Mouse (Mus musculus) embryonic stem cell, embryonic (primary cell): Measurements from ENCODE around the gene Tomm34.

Experiments used
- CTCF ChIA-PET, 4 experiments: fragments of 300-600 bp in 2 of 4; fragments of 350-600 bp in 2 of 4; sonication (Branson Sonifier 250); formaldehyde crosslinking; loops; one replicate each; lab custom pipeline; 2022; ENCODE audit warnings: inconsistent platforms in 2 of 4; lab: Charles Lee
- POLR2A ChIA-PET, 4 experiments: fragments of 300-600 bp in 2 of 4; fragments of 350-600 bp in 2 of 4; sonication (Branson Sonifier 250); formaldehyde crosslinking; loops; one replicate each; lab custom pipeline; 2022; ENCODE audit warnings: antibody characterized with exemption in 4 of 4, inconsistent platforms in 1 of 4; lab: Charles Lee

The Tomm34 gene

DNA sequence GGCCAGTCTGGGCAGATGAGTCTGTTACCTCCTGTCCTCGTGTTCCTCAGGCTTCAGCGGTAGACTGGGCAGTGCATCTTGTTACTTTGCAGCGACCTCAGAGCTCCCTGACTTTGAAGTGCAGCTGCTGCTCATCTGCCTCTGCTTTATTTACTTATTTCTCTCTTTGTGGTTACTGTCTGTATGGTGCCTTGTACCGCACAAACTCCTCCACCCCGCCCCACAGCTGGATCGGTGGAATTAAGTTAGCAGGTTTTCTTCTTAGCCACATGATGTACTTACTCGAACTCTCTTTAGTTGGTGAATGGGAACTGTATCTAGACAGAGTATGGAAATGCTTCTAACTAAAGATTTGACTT, 13.4 kb upstream of the Tomm34 start:
- POLR2A ChIA-PET: interaction anchor here in 2 of 4 experiments (0.6 to 2.2 kb wide), 7 partner anchors 10 to 90 kb away, joined by 3 to 12 read pairs (median 3); partner anchors contain the start of genes Stk4 (in 1 of the 2) and Tomm34 (in 1 of the 2)
- CTCF ChIA-PET: interaction anchor here in 2 of 4 experiments (0.5 to 0.9 kb wide), 2 partner anchors 9 to 19 kb away, joined by 3 to 4 read pairs; no protein-coding TSS in a partner anchor

DNA sequence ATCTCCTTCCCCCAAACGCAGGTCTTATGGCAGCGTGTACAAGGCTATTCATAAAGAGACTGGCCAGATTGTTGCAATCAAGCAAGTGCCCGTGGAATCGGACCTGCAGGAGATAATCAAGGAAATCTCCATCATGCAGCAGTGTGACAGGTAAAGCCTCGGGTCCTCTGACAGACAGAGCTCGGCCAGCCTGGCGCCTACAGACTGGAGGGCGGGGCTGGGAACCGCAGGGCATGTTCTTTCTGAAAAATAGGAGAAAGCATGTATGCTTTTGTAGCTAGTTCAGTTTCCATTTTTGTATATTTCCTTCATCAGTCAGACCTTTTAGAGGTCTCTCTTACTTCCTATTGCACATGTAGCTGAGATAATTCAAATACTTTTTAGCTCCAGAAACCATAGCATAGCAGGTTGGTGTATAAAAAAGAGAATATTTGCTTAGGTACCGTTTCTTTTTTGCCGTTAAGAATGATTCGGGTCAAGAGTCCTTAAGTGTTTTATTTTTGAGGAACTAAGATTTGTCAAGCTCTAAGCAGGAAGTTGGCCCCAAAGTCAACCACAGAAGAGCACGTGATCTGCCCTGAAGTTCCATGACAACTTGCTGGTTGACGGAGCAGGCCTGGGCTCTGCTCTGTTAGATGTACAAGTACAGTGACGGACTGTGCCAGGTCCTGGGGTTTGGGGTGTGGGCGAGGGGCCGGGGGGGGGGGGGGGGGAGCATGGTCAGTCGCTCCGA, 12.8 kb upstream of the Tomm34 start:
- POLR2A ChIA-PET: interaction anchor here in 2 of 4 experiments (0.6 to 2.2 kb wide), 9 partner anchors 10 to 91 kb away, joined by 3 to 12 read pairs (median 3); partner anchors contain the start of genes Tomm34 (in 2 of the 2) and Stk4 (in 1 of the 2)
- CTCF ChIA-PET: interaction anchor here in 2 of 4 experiments (0.5 to 1.0 kb wide), 3 partner anchors 9 to 20 kb away, joined by 3 to 4 read pairs (median 4); no protein-coding TSS in a partner anchor

DNA sequence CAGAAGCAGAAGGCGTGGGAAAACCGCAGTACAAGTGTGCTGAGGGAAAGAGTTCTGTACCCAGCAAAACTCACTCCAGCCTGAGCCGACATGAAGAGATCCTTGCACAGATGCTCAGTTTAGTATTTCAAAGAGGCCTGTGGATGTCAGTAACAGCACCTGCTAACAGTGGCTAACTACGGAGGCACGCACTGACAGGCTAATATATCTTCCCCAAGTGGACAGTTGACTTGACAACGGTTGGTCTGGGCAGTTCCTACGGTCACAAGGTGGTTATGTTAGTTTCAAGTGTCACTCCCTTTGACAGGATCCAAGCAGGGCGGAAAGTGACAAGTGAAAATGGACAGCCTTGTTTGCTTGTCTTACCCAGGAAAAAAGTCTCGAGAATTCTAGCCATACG, 11.2 kb upstream of the Tomm34 start:
- ChIA-PET POLR2A (interaction anchor here in 2 of 4 experiments (0.6 to 0.7 kb wide), 2 partner anchors 11 to 322 kb away, joined by 3 to 4 read pairs; partner anchors contain the start of gene Tomm34 (in 1 of the 2)), CTCF (no interaction called here)

DNA sequence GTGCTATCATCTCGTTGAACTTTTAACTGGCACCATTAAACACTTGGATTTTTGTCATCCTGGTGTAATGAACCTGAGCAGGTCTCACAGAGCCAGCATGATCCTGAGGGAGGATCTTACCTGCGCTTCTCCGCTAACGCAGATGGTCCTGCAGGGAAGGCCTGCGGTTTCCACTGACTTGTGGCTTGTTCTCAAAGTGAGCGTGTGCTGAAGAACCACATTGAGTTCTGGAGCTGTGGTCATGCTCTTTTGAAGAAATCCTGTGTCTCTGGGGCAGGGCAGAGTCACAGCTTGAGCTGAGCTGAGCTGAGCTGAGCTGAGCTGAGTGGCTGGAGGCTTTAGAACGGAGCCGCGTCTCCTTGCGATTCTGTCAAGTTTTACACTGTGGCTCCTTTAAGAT, 10.6 kb upstream of the Tomm34 start:
- ChIA-PET POLR2A (no interaction called here), CTCF (no interaction called here)

DNA sequence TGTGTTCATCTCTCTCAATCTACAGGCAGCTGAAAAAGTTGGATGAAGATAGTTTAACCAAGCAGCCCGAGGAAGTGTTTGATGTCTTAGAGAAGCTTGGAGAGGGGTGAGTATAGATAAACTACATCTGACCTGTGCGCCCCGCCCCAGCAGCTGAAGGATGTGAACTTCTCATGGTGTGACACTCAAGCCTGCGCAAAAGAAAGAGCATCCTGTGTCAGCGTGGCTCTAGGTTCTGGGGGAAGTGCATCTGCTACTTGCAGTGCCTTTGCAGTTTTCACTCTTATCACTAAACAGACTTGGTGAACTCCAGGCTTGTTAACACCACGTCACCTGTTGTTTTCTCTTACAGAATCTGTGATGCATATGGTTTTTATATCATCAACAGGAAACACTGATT, 8.5 kb upstream of the Tomm34 start:
- CTCF ChIA-PET: interaction anchor here in 2 of 4 experiments (0.6 kb wide), 2 partner anchors 56 to 754 kb away, joined by 3 to 5 read pairs; partner anchors contain the start of gene Neurl2 (in 1 of the 2)
- POLR2A ChIA-PET: interaction anchor here in 1 of 4 experiments (0.7 kb wide), 1 partner anchor 9 kb away, joined by 4 read pairs; the partner anchor contains the start of gene Tomm34

DNA sequence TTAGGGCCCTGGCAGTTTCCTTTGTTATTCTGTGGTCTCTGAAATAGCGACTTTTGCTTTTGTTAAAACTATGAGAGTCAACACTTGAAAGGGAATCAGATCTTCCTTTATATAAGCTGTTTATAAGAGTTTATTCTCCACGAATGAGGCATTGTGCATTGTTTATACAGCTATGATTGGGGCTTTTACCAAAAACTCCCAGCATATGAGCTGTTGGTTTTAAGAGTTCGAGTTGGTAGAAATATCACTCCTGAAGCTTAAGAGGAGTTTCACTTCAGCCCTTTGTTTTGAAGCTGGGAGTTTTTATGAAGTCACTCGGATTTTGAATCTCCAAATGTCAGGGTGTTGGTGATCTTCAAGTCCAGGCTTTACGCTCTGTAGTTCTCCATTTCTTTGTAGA, 6.9 kb upstream of the Tomm34 start:
- ChIA-PET POLR2A (interaction anchor here in 2 of 4 experiments (0.6 to 1.7 kb wide), 4 partner anchors 8 to 26 kb away, joined by 3 to 5 read pairs (median 3); no protein-coding TSS in a partner anchor), CTCF (no interaction called here)

DNA sequence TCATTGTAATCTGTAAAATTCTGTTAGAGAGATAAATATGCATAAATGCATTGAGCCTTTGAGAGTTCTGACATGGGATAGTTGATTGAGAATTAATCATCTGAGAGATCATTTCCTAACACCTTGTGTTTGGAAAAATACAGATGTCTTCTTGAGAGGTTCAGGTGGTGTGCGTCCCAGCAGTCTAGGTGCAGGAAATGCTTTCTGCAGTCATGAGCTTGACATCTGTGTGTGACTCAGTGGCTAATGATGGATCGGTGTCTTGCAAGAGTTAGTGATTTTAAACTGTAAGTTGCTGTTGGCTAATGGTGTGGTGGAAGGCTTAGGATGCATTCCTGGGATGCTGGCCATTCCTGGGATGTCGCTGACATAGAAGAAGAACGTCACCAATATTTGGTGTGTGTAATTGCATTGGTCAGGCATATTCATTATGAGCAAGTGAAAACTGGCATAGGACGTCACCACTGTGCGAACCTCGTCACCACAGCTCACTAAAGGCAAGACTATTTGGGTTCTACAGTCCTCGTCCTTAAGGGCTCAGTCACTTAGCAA, 6.0 kb upstream of the Tomm34 start:
- CTCF ChIA-PET: no interaction called here
- POLR2A ChIA-PET: interaction anchor here in 3 of 4 experiments (0.7 to 1.7 kb wide), 4 partner anchors 9 to 27 kb away, joined by 3 to 5 read pairs (median 3); no protein-coding TSS in a partner anchor

DNA sequence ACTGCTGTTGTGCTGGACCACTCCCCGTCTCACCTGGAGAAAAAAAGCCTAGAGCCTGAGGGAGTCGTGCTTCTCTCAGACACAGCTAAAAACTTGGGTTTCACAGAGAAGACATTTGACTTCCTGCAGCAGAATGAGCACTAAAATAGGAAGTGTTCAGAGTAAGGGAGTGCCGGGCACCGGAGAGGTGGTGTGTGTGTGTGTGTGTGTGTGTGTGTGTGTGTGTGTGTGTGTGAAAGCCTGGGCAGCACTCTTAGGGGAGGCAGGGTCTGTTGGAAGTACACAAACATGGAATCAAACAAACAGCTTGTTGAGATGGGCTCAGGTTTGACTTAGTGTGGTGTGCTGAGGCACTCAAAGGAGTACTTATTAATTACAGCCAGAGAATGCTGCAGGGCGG, 4.1 kb upstream of the Tomm34 start:
- CTCF ChIA-PET: no interaction called here
- POLR2A ChIA-PET: interaction anchor here in 2 of 4 experiments (0.6 to 1.1 kb wide), 2 partner anchors 20 to 159 kb away, joined by 3 to 4 read pairs; no protein-coding TSS in a partner anchor

DNA sequence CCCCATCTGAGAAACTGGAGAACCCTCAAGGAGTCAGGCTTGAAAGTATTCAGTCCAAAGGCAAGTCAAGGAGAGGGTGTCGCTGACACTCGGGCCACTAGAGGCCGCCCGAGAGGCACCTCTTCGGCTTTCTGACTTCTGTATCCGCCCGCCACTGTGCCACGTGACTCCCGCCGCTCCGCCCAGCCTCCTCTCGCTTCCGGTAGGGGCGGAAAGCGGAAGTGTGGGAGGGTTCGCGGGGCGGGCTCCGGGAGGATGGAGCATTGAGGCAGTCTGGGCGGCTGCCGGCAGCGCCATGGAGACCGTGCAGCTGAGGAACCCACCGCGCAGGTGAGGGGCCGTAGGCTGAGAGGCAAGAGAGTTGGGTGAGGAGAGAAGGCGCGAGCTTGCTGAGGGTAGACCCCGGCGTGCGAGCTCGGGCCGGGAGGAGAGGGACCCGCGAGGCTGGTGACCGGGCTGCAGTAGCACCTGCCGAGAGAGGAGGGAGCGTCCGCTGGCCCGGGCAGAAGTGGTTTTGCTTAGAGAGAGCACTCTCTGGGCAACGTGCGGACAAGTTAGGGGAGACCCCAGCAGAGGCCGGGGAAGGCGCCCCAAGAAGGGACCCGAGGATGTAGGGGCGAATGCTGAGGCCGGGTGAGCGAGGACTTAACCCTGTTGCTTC, 3.1 kb upstream of the Tomm34 start:
- POLR2A ChIA-PET: interaction anchor here in 1 of 4 experiments (0.6 kb wide), 1 partner anchor 120 kb away, joined by 6 read pairs; no protein-coding TSS in a partner anchor
- CTCF ChIA-PET: interaction anchor here in 1 of 4 experiments (0.7 kb wide), 1 partner anchor 30 kb away, joined by 4 read pairs; no protein-coding TSS in a partner anchor

DNA sequence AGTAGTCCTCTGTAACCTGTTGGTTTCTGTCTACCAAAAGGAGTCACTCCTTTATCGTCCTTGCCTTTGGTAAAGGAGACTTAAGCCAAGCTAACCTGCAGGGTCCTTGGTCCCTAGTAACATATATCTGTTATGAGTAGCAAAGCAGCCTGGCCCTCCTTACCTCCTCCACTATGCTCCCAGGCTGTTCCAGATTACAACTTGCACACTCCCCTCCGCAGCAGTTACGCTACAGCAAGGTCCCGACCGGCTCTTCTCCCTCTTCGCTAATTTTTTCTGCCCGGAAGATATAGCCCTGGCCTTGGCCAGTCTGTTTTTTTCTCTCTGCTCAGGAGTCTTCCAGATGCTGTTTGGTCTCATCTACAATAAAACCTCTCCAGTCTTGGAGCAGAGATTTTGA, 2.2 kb upstream of the Tomm34 start:
- CTCF ChIA-PET: no interaction called here

DNA sequence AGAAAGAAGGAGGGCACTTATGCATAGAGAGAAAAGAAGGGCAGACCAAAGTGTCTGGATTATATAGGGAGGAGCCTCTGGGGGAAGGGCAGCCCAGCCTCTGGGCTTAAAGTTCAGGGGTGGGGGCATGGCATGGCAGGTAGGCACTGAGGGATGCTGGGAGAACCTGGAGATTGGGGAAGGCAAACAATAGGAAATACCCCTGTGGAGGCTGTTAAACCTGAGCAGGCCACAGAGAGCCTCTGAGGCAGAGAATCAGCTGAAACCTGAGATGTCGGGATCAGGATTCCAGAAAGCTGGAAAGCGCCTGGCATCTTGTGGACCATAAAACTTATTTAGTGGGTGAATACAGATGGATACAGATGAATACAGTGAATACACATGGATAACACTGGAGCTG, 1.1 kb upstream of the Tomm34 start:
- POLR2A ChIA-PET: interaction anchor here in 3 of 4 experiments (0.5 to 4.3 kb wide), 14 partner anchors 11 to 876 kb away, joined by 3 to 36 read pairs (median 4); no protein-coding TSS in a partner anchor
- CTCF ChIA-PET: interaction anchor here in 1 of 4 experiments (0.6 kb wide), 1 partner anchor 234 kb away, joined by 4 read pairs; no protein-coding TSS in a partner anchor

More for the DNA sequence above, 2.2 kb upstream of the Tomm34 start:
- POLR2A ChIA-PET: interaction anchor here in 1 of 4 experiments (1.2 to 4.3 kb wide), 2 partner anchors 13 to 36 kb away, joined by 4 to 36 read pairs; no protein-coding TSS in a partner anchor

DNA sequence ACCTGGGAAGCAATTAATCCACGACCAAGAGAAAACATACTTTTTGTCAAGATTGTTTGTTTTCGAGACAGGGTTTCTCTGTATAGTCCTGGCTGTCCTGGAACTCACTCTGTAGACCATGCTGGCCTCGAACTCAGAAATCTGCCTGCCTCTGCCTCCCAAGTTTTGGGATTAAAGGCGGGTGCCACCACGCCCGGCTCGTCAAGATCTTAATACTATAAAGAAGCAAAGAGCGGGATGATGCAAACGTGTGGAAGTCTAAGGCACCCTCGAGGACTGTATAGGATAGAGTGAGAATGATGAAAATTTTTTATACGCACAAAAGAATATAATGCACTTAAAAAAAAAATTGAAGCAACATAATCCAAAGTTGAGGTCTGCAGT, 460 bp upstream of the Tomm34 start:
- CTCF ChIA-PET: interaction anchor here in 3 of 4 experiments (0.6 to 1.2 kb wide), 7 partner anchors 28 to 1087 kb away, joined by 3 to 7 read pairs (median 3); partner anchors contain the start of gene Slpi (in 1 of the 3)
- POLR2A ChIA-PET: interaction anchor here (0.5 to 4.3 kb wide), 56 partner anchors 9 to 1020 kb away, joined by 3 to 36 read pairs (median 4); partner anchors contain the start of genes Ywhab (in 2 of the 4), Fitm2 (in 1 of the 4), Gm20458 (in 1 of the 4) and Matn4 (in 1 of the 4)

DNA sequence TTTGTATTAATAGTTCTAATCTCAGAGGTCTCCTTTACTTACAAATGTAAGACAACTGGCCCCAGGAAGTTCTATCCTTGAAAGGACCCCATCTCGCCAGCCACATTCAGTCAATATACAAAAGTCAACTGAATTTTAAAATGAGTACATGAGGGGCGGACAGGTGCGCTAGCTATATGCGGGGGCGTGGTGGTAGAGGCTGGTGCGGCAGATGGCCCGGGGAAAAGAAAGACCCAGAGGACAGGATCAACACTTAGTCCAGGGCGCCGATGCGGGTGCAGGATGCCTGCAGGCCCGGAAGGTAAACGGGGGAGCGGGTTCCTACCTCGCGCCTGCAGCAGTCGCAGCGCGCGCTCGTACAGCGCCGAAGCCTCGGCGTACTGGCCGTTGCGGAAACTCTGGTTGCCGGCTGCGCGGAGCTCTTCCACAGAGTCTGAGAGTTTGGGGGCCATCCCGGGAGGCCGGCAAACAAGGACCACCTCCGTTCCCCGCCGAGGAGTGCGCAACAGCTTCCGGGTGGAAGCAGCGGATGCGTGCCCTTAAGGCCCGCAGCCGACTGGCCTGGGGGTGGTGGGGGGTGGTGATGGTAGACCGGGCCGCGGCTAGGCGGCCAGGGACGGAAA, 716 bp downstream of the Tomm34 start, which contains the start of gene Stk4:
Gene Stk4, plus strand, starts transcription at position 181 of the 623 bp plus-strand sequence.
- ChIA-PET POLR2A (interaction anchor here in 3 of 4 experiments (0.7 to 4.3 kb wide), 35 partner anchors 10 to 1019 kb away, joined by 3 to 36 read pairs (median 4); partner anchors contain the start of genes Fitm2 (in 1 of the 3), Matn4 (in 1 of the 3), Pigt (in 1 of the 3) and Sdc4 (in 1 of the 3)), CTCF (interaction anchor here (0.5 to 1.2 kb wide), 7 partner anchors 62 to 1328 kb away, joined by 3 to 6 read pairs (median 4); partner anchors contain the start of gene Slpi (in 1 of the 4))

DNA sequence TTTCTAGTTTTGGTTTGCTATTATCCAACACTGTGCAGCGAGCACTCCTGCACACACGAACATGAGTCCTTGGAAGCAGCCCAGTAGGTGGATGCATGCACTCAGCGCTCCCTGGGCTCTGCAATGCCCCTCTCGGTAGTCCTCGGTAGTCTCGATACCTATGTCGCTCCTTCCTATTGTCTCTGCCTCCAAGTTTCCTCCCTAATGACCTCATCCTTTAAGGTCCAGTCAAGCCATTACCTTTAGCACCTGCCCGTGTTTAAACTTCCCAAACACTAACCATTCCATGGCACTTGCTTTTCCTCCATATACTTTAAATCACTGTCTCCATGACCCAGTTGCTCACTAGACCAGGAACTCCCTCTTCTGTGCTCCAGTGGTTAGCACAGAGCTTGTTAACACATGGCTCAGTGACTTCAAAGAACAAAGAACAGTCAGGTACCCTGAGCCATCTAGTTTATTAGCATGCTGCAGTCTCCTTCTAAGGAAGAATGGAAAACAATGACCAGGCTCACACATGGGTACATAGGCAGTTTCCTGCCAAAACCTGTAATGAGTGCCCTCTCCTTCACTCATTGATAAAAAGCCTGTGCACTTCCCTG, 11.2 kb downstream of the Tomm34 start:
- ChIA-PET CTCF (no interaction called here), POLR2A (interaction anchor here in 3 of 4 experiments (0.6 to 6.1 kb wide), 8 partner anchors 10 to 344 kb away, joined by 3 to 36 read pairs (median 4); partner anchors contain the start of genes Stk4 (in 3 of the 3), Tomm34 (in 2 of the 3) and Pabpc1l (in 1 of the 3))

DNA sequence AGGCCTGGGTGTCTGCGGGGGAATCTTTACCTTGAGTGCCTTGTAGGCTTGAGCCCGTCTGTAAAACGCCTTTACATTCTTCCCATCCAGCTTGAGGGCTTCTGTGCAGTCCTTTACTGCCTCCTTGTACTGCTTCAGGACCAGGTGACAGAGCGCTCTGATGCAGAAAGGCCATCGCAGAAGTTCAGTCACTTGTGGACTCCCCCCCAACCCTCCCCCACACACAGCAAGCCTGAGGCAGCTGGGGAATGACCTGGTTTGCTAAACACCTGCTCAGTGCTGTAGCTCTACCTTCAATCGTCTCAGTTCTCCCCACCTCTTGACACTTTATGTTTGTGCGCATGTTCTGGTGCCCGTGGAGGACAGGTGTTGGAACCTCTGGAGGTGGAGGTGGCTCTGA, 16.3 kb downstream of the Tomm34 start:
- ChIA-PET POLR2A (interaction anchor here in 2 of 4 experiments (0.6 to 1.7 kb wide), 4 partner anchors 12 to 433 kb away, joined by 3 to 6 read pairs (median 3); partner anchors contain the start of gene Stk4 (in 1 of the 2)), CTCF (interaction anchor here in 1 of 4 experiments (0.6 kb wide), 1 partner anchor 38 kb away, joined by 6 read pairs; no protein-coding TSS in a partner anchor)

DNA sequence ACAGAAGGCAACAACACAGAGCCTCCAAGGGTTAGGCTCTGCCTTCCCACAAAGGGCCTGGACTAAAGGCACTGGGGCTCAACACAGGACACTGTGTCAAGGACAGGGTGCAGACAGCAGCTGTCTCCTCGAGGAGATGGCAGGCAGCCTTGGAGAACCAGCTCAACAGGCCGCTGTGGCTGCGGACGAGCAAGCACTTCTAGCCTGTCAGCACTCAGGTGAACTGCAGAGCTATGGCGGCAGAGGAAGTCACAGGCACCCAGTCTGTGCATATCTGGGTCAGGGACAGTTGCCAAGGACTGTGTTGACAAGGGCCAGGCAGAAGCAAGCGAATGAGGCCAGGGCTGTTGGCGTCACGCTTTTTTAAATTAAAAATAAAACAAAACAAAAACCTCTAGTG, 17.2 kb downstream of the Tomm34 start:
- ChIA-PET POLR2A (interaction anchor here in 1 of 4 experiments (1.2 to 1.7 kb wide), 3 partner anchors 16 to 47 kb away, joined by 3 to 6 read pairs (median 4); partner anchors contain the start of genes Stk4 and Tomm34), CTCF (no interaction called here)
